9 mouse cellular contexts compared by ENCODE assay signal in genomic region chr11:48779450-48779849, GRCm38 (mm10). TPM values are rescaled to one million over a fixed set of nuclear protein-coding genes. Genes with fewer than 3 reads are reported as not detected.
DNase-seq lines count a peak whose midpoint lies in the region; ATAC-seq and TF ChIP-seq lines count a peak whose summit lies in the region.
"Had no signal": no experiment of that assay in that cellular context is flagged by ENCODE, and none has a peak within 500 bp of the region (broad histone marks: within the 10 kb centered on the region; RNA-seq: fewer than 3 reads in every experiment).

No protein-coding gene starts in this region.

- H3K36me3 ChIP-seq in hindbrain, postnatal 0 days (ENCODE audit: insufficient read depth, low read length): no peaks in the 10 kb centered on the region
- H3K36me3 ChIP-seq in hindbrain, embryonic 13.5 days: no peaks in the 10 kb centered on the region
- no peaks in the 10 kb centered on the region for H3K36me3 ChIP-seq in lung, embryonic 14.5 days (ENCODE audit: insufficient read depth)
- H3K36me3 ChIP-seq: embryonic facial prominence, embryonic 15.5 days had no signal

- WGBS in hindbrain, postnatal 0 days: 34% methylated on average over 7 of the region's 7 CpGs
- 39% methylated on average over 7 of the region's 7 CpGs for WGBS in hindbrain, embryonic 13.5 days
- 37% methylated on average over 7 of the region's 7 CpGs for WGBS in lung, embryonic 14.5 days

- H3K4me2 ChIP-seq in hindbrain, postnatal 0 days (ENCODE audit: low read depth, low read length): no peak overlapping the region
- no peak overlapping the region for H3K4me2 ChIP-seq in hindbrain, embryonic 13.5 days
- no peak overlapping the region for H3K4me2 ChIP-seq in lung, embryonic 14.5 days
- H3K4me2 ChIP-seq: embryonic facial prominence, embryonic 15.5 days had no signal

- no peak overlapping the region for H3K4me3 ChIP-seq in hindbrain, postnatal 0 days (ENCODE audit: low read length)
- H3K4me3 ChIP-seq in hindbrain, embryonic 13.5 days: no peak overlapping the region
- no peak overlapping the region for H3K4me3 ChIP-seq in lung, embryonic 14.5 days (ENCODE audit: low read depth, low read length)
- H3K4me3 ChIP-seq: embryonic facial prominence, embryonic 15.5 days had no signal

- peak; percentile 45 for DNase-seq in hindbrain, postnatal 0 days (ENCODE audit: low spot score)
- DNase-seq in CD4-positive, CD25-positive, alpha-beta regulatory T cell, adult 2 months (ENCODE audit: low read depth, low spot score): peak; percentile 83
- peak; percentile 87 for DNase-seq in R1 (ENCODE audit: low read depth, low spot score)
- DNase-seq in lung, embryonic 14.5 days: peak; percentile 63
- DNase-seq in layer of hippocampus, adult 8-10 months (ENCODE audit: low spot score in 2 of 2): no peak
- no peak for DNase-seq in MN1 (ENCODE audit: low spot score)
- DNase-seq in right cerebral cortex, postnatal 36 days (ENCODE audit: low spot score in 2 of 2): no peak

- ATAC-seq in hindbrain, postnatal 0 days: no peak
- ATAC-seq in hindbrain, embryonic 13.5 days (ENCODE audit: low FRiP score): no peak
- no peak for ATAC-seq in lung, embryonic 14.5 days (ENCODE audit: insufficient read depth)

- TF ChIP-seq CTCF in hindbrain, postnatal 0 days (IDR thresholded peaks at IDR 0.05; ENCODE audit: low read depth): peak; percentile 46
- peak; percentile 41 for TF ChIP-seq CTCF in lung, embryonic 14.5 days (IDR thresholded peaks at IDR 0.05; ENCODE audit: low read depth)

- H3K9ac ChIP-seq in hindbrain, postnatal 0 days (replicated peaks; ENCODE audit: low read length): no peak overlapping the region
- no peak overlapping the region for H3K9ac ChIP-seq in hindbrain, embryonic 13.5 days
- no peak overlapping the region for H3K9ac ChIP-seq in lung, embryonic 14.5 days
- H3K9ac ChIP-seq: embryonic facial prominence, embryonic 15.5 days had no signal

- no peaks in the 10 kb centered on the region for H3K27me3 ChIP-seq in hindbrain, postnatal 0 days (ENCODE audit: insufficient read depth, low read length)
- 0 out of 2 replicates have a peak, but pooled peaks cover 3% of the 10 kb centered on the region for H3K27me3 ChIP-seq in hindbrain, embryonic 13.5 days
- no peaks in the 10 kb centered on the region for H3K27me3 ChIP-seq in lung, embryonic 14.5 days (ENCODE audit: insufficient read depth, low read length)
- H3K27me3 ChIP-seq: embryonic facial prominence, embryonic 15.5 days had no signal

- no peak overlapping the region for H3K27ac ChIP-seq in hindbrain, postnatal 0 days
- no peak overlapping the region for H3K27ac ChIP-seq in hindbrain, embryonic 13.5 days
- H3K27ac ChIP-seq in lung, embryonic 14.5 days (ENCODE audit: low read depth): no peak overlapping the region
- H3K27ac ChIP-seq: embryonic facial prominence, embryonic 15.5 days had no signal

- 0 out of 2 replicates have a peak, but pooled peaks cover 2% of the 10 kb centered on the region for H3K4me1 ChIP-seq in hindbrain, postnatal 0 days (ENCODE audit: insufficient read depth, low read length)
- H3K4me1 ChIP-seq in hindbrain, embryonic 13.5 days (replicated peaks): peaks cover 2% of the 10 kb centered on the region; the same call in 1 of the 2 replicates
- H3K4me1 ChIP-seq in lung, embryonic 14.5 days (ENCODE audit: insufficient read depth): no peaks in the 10 kb centered on the region

- no peaks in the 10 kb centered on the region for H3K9me3 ChIP-seq in hindbrain, postnatal 0 days (ENCODE audit: low read length)
- H3K9me3 ChIP-seq in hindbrain, embryonic 13.5 days: no peaks in the 10 kb centered on the region
- no peaks in the 10 kb centered on the region for H3K9me3 ChIP-seq in lung, embryonic 14.5 days (ENCODE audit: low read depth, low read length)
- H3K9me3 ChIP-seq: embryonic facial prominence, embryonic 15.5 days had no signal

RNA-seq across cellular contexts. Expression of gene Rack1, which starts 20.7 kb away (rescaled TPM):
- total RNA-seq in hindbrain, postnatal 0 days (2014; rRNA removed): 897 and 958 TPM in 2 replicates
- 324 and 342 TPM in 2 replicates for polyA plus RNA-seq in hindbrain, postnatal 0 days (2015; fragmentation: Nextera tagmentation; extraction: Ambion mirVana)
- polyA plus RNA-seq in hindbrain, embryonic 13.5 days (2015; fragmentation: Nextera tagmentation; extraction: Ambion mirVana): 444 and 448 TPM in 2 replicates
- 935 and 940 TPM in 2 replicates for polyA plus RNA-seq in lung, embryonic 14.5 days (2014; fragmentation: Nextera tagmentation; extraction: Ambion mirVana)
- total RNA-seq in layer of hippocampus, adult 8-10 months (2022): 100 to 1,000 TPM; 240 to 284 (median 258) TPM

RNA-seq across cellular contexts. Expression of gene Trim41, which starts 37.7 kb away (rescaled TPM):
- 42.1 and 43.3 TPM in 2 replicates for total RNA-seq in hindbrain, postnatal 0 days (2014; rRNA removed)
- 5.5 and 7.1 TPM in 2 replicates for polyA plus RNA-seq in hindbrain, postnatal 0 days (2015; fragmentation: Nextera tagmentation; extraction: Ambion mirVana)
- polyA plus RNA-seq in hindbrain, embryonic 13.5 days (2015; fragmentation: Nextera tagmentation; extraction: Ambion mirVana): 7.5 TPM in 2 replicates
- 4.5 and 4.6 TPM in 2 replicates for polyA plus RNA-seq in lung, embryonic 14.5 days (2014; fragmentation: Nextera tagmentation; extraction: Ambion mirVana)
- 10 to 100 TPM; 45.7 to 73.5 (median 57.9) TPM for total RNA-seq in layer of hippocampus, adult 8-10 months (2022)

RNA-seq across cellular contexts. Expression of gene Trim7, which starts 46.5 kb away (rescaled TPM):
- 4.0 and 7.7 TPM in 2 replicates for total RNA-seq in hindbrain, postnatal 0 days (2014; rRNA removed)
- polyA plus RNA-seq in hindbrain, postnatal 0 days (2015; fragmentation: Nextera tagmentation; extraction: Ambion mirVana): 3.7 TPM in 2 replicates
- polyA plus RNA-seq in hindbrain, embryonic 13.5 days (2015; fragmentation: Nextera tagmentation; extraction: Ambion mirVana): 1.0 and 2.8 TPM in 2 replicates
- 0.55 and 1.4 TPM in 2 replicates for polyA plus RNA-seq in lung, embryonic 14.5 days (2014; fragmentation: Nextera tagmentation; extraction: Ambion mirVana)
- total RNA-seq in layer of hippocampus, adult 8-10 months (2022): 1 to 10 TPM; 2.2 to 3.4 (median 3.1) TPM

RNA-seq across cellular contexts. Expression of gene Gm12184, which starts 47.0 kb away (rescaled TPM):
- 20.1 and 26.4 TPM in 2 replicates for total RNA-seq in hindbrain, postnatal 0 days (2014; rRNA removed)
- 5.7 and 6.0 TPM in 2 replicates for polyA plus RNA-seq in hindbrain, postnatal 0 days (2015; fragmentation: Nextera tagmentation; extraction: Ambion mirVana)
- polyA plus RNA-seq in hindbrain, embryonic 13.5 days (2015; fragmentation: Nextera tagmentation; extraction: Ambion mirVana): 2.8 and 4.4 TPM in 2 replicates
- polyA plus RNA-seq in lung, embryonic 14.5 days (2014; fragmentation: Nextera tagmentation; extraction: Ambion mirVana): 11.3 and 11.8 TPM in 2 replicates
- 1 to 10 TPM in 2 of 4 experiments, under 1 TPM in 2; 0.40 to 3.0 (median 1.0) TPM for total RNA-seq in layer of hippocampus, adult 8-10 months (2022)

Comparison
In these comparisons a context has a peak if more than half of its experiments do, and no peak if none do; other contexts are left out.
1. DNase-seq: peak in hindbrain, postnatal 0 days (single experiment), CD4-positive, CD25-positive, alpha-beta regulatory T cell, adult 2 months (single experiment), R1 (single experiment) and lung, embryonic 14.5 days (single experiment); none in layer of hippocampus, adult 8-10 months (0 of 2), MN1 (single experiment) and right cerebral cortex, postnatal 36 days (0 of 2).